Mouse (Mus musculus) myocyte (in vitro differentiated cells): Measurements from ENCODE around the gene Adck2. TPM values are rescaled to one million over a fixed set of nuclear protein-coding genes. Genes with fewer than 3 reads are reported as not detected.

ENCODE experiments used
- H3K27me3 ChIP-seq: one replicate; pipeline ENCODE4 v1.6.1; 2011; ENCODE audit not compliant: control insufficient read depth, insufficient read depth, insufficient read length
- H3K36me3 ChIP-seq: one replicate; pipeline ENCODE4 v1.6.1; 2011; ENCODE audit not compliant: control insufficient read depth, insufficient read depth
- H3K4me2 ChIP-seq: one replicate; pipeline ENCODE4 v1.6.1; 2011; ENCODE audit warnings: low read depth, control low read depth
- H3K4me3 ChIP-seq: one replicate; pipeline ENCODE4 v1.5.1; 2011; ENCODE audit warnings: mild to moderate bottlenecking, control low read depth, moderate library complexity
- H3K79me2 ChIP-seq: one replicate; pipeline ENCODE4 v1.6.1; 2011; ENCODE audit not compliant: control insufficient read depth, insufficient read depth
- H3ac ChIP-seq: one replicate; pipeline ENCODE4 v1.6.1; 2011; ENCODE audit not compliant: control insufficient read depth, insufficient read length
- CEBPB ChIP-seq: IDR thresholded peaks from 2 replicates; pipeline ENCODE4 v1.6.1; 2011; ENCODE audit warnings: mild to moderate bottlenecking, moderate library complexity; ENCODE audit not compliant: poor library complexity, insufficient read depth, severe bottlenecking
- E2F4 ChIP-seq: IDR thresholded peaks from one replicate; pipeline ENCODE4 v1.6.1; 2011; ENCODE audit warnings: mild to moderate bottlenecking, control low read depth, moderate library complexity; ENCODE audit not compliant: insufficient read depth
- MAX ChIP-seq: IDR thresholded peaks from one replicate; pipeline ENCODE4 v1.6.1; 2011; ENCODE audit warnings: low read depth, mild to moderate bottlenecking, control low read depth
- MYOD1 ChIP-seq, 3 experiments: IDR thresholded peaks; one replicate each; pipeline ENCODE4 v1.6.1; 2011; ENCODE audit warnings: control low read depth in 2 of 3, low read depth in 2 of 3, mild to moderate bottlenecking in 2 of 3, moderate library complexity in 1 of 3; ENCODE audit not compliant: insufficient read length in 2 of 3, control insufficient read depth in 1 of 3
- MYOG ChIP-seq, 3 experiments: IDR thresholded peaks; one replicate each; pipeline ENCODE4 v1.6.1; 2011; ENCODE audit warnings: control low read depth in 2 of 3, low read depth in 2 of 3, mild to moderate bottlenecking in 2 of 3; ENCODE audit not compliant: insufficient read length in 2 of 3, control insufficient read depth in 1 of 3, insufficient read depth in 1 of 3
- POLR2A ChIP-seq: IDR thresholded peaks from one replicate; pipeline ENCODE4 v1.6.1; 2011; ENCODE audit warnings: low read depth, mild to moderate bottlenecking, control low read depth, moderate library complexity; ENCODE audit not compliant: insufficient read length
- POLR2AphosphoS2 ChIP-seq: IDR thresholded peaks from one replicate; pipeline ENCODE4 v1.6.1; 2011; ENCODE audit warnings: low read depth, control low read depth; ENCODE audit not compliant: insufficient read length
- REST ChIP-seq: IDR thresholded peaks from one replicate; pipeline ENCODE4 v1.6.1; 2011; ENCODE audit warnings: mild to moderate bottlenecking, control low read depth, moderate library complexity; ENCODE audit not compliant: insufficient read depth, insufficient read length
- SRF ChIP-seq: IDR thresholded peaks from one replicate; pipeline ENCODE4 v1.6.1; 2011; ENCODE audit warnings: low read depth; ENCODE audit not compliant: control insufficient read depth, insufficient read length
- TCF12 ChIP-seq: IDR thresholded peaks from one replicate; pipeline ENCODE4 v1.6.1; 2011; ENCODE audit warnings: mild to moderate bottlenecking, control low read depth; ENCODE audit not compliant: poor library complexity, insufficient read depth, severe bottlenecking
- TCF3 ChIP-seq: IDR thresholded peaks from one replicate; pipeline ENCODE4 v1.6.1; 2011; ENCODE audit warnings: low read depth, control low read depth; ENCODE audit not compliant: insufficient read length
- USF1 ChIP-seq: IDR thresholded peaks from one replicate; pipeline ENCODE4 v1.6.1; 2011; ENCODE audit warnings: low read depth, mild to moderate bottlenecking, control low read depth, moderate library complexity
- polyA plus RNA-seq: library from polyadenylated mRNA; unstranded; fragments of >200 nt; fragmentation: generic; extraction: Trizol; gene quantifications from one replicate; pipeline ENCODE4 v1.2.1, GENCODE M21; 2012; ENCODE audit warnings: missing spikeins

Gene Adck2
- polyA plus RNA-seq, 1 experiment, result 11.0 TPM

DNA sequence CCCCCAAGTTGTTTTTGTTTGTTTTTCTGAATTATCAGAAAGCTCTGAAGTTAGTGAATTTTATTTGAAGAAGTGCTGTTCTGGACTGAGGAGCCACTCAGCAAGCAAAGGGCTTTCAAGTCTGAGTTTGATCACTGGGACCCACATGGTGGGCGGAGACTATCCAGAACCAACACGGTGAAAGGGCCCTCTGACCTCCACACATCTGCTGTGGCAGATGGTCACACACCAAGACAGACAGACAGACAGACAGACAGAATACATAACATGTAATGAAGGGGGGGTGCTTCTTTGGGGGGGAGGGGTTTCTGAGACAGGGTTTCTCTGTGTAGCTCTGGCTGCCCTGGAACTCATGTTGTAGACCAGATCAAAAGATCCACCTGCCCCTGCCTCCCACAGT, 33.1 kb upstream of the Adck2 start:
- H3K4me2 ChIP-seq, result no peak overlapping the region

DNA sequence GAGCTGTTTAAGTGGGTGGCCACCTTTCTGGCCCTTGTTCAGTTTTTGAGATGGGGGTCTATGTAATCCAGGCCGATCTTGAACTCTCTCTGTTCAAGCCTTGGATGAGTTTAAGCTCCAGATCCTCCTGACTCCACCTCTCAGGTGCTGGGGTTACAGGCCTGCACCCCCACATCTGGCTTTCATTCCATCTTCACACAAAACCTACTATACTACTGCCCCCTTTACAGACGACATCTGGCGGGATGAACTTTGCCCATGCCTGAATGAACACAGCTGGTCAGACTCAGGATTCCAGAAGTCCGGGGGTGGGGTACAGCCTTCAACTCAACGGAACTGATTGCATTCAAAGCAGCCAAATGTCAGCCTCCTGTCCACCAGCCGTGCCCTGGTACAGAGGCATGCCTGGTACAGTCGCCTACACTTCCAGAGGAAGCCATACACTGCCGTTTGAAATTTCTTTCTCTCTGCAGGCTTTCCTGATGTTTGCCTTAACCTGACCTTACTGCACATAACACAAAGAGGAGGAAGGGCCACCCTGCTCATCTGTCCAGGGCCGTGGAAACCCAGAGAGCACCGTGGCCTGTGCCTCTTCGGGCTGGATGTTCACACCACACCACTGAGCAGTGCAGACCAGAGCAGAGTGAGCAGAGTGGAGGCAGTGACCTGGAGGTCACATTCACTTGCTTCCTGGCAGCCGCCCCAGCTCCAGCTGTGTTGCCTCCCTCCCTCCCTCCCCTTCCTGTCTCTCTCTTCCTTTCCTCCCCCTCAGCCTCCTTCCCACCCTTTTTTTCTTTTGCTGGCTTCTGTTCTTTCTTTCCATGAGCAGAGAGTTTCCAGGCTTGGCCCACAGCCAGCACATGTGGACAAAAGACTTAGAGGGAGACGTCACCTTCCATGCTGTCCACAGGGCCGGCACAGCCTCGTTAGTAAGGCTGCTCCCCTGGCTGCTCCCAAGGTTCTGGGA, 30.8 kb upstream of the Adck2 start:
- H3K4me3 ChIP-seq, result no peak overlapping the region
- H3K79me2 ChIP-seq, result no peaks in the 10 kb centered on the region
- H3K4me2 ChIP-seq, result peak overlapping the region; percentile 43
- peak in 1 of 3 experiments; percentile 10 for TF ChIP-seq MYOG (IDR thresholded peaks at IDR 0.05; ENCODE audit: control insufficient read depth in 1 of 3, insufficient read depth in 1 of 3, insufficient read length in 2 of 3, low read depth in 2 of 3)
- TF ChIP-seq MYOD1 (IDR thresholded peaks at IDR 0.05; ENCODE audit: control insufficient read depth in 1 of 3, insufficient read length in 2 of 3, low read depth in 2 of 3), result peak in 1 of 3 experiments; percentile 7
- no peak for TF ChIP-seq POLR2A
- TF ChIP-seq USF1, result no peak
- no peaks in the 10 kb centered on the region for H3K27me3 ChIP-seq
- H3ac ChIP-seq, result no peak overlapping the region
- H3K36me3 ChIP-seq, result no peaks in the 10 kb centered on the region

More for the DNA sequence above, 33.1 kb upstream of the Adck2 start:
- TF ChIP-seq MAX (no peak), TCF3 (no peak), REST (no peak), SRF (no peak), USF1 (no peak), MYOG (IDR thresholded peaks at IDR 0.05; ENCODE audit: control insufficient read depth in 1 of 3, insufficient read depth in 1 of 3, insufficient read length in 2 of 3, low read depth in 2 of 3) (no peak), E2F4 (no peak), POLR2A (no peak), MYOD1 (IDR thresholded peaks at IDR 0.05; ENCODE audit: control insufficient read depth in 1 of 3, insufficient read length in 2 of 3, low read depth in 2 of 3) (no peak), POLR2AphosphoS2 (no peak), CEBPB (no peak), TCF12 (no peak)
- no peaks in the 10 kb centered on the region for H3K79me2 ChIP-seq
- no peak overlapping the region for H3ac ChIP-seq
- no peaks in the 10 kb centered on the region for H3K27me3 ChIP-seq
- H3K36me3 ChIP-seq, result no peaks in the 10 kb centered on the region
- no peak overlapping the region for H3K4me3 ChIP-seq

DNA sequence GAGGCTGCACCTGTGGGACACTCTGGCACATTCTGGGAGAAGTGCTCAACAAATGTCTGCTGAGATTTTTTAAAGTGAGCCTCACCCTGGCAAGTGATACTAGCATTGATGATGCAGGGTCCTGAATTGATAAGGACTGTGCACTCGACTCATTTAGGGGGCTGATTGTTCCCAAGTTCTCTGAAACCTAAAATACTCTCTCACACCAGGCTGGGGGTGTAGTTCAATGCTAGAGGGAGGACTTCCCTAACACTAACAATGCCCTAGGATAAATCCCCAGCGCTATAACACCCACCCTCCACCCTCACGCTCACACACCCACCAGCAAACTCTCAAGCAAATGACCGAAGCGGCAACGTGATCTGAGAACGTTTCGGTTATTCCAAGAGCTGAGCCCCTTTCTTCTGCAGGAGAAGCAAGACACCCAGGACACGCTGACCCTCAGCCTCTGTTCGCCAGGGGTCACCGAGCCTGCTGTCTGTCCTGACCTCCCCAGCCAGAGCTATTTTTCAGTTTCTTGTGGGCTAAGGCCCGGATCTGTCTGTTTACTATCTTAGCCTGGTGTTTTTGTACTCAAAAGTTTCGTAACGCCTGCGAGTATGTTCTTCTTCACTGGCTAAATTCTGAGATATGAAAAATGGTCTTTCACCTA, 29.8 kb upstream of the Adck2 start:
- H3K36me3 ChIP-seq, result no peaks in the 10 kb centered on the region
- H3K79me2 ChIP-seq, result no peaks in the 10 kb centered on the region
- no peak for TF ChIP-seq POLR2AphosphoS2
- no peak for TF ChIP-seq CEBPB
- no peak for TF ChIP-seq E2F4
- TF ChIP-seq SRF, result no peak
- no peak for TF ChIP-seq POLR2A
- TF ChIP-seq MAX, result no peak
- no peak for TF ChIP-seq USF1
- H3K4me2 ChIP-seq, result no peak overlapping the region
- no peaks in the 10 kb centered on the region for H3K27me3 ChIP-seq
- no peak overlapping the region for H3K4me3 ChIP-seq
- H3ac ChIP-seq, result no peak overlapping the region

DNA sequence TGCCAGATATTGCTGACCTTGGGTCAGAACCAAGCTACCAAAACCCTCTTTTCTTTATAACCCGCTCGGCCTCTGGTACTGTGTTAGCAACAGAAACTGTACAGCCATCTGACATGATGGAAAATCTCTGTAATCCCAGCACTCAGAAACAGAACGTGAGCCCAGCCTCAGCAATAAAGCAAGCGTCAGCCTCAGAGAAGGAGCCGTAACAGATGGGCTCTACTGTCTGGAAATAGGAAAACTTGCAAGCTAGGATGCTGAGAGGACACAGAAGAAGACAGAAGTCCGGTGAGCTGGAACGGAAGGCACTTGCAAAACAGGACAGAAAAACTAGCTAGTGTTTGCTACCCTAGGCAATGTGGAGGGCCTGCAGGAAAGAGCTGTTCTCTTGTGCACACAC, 28.2 kb upstream of the Adck2 start:
- no peaks in the 10 kb centered on the region for H3K36me3 ChIP-seq
- no peaks in the 10 kb centered on the region for H3K27me3 ChIP-seq
- no peak overlapping the region for H3K4me3 ChIP-seq
- TF ChIP-seq POLR2A (no peak), TCF12 (no peak), POLR2AphosphoS2 (no peak), E2F4 (no peak), TCF3 (no peak), MYOD1 (IDR thresholded peaks at IDR 0.05; ENCODE audit: control insufficient read depth in 1 of 3, insufficient read length in 2 of 3, low read depth in 2 of 3) (no peak), USF1 (no peak), MAX (no peak), CEBPB (no peak), REST (no peak), SRF (no peak), MYOG (IDR thresholded peaks at IDR 0.05; ENCODE audit: control insufficient read depth in 1 of 3, insufficient read depth in 1 of 3, insufficient read length in 2 of 3, low read depth in 2 of 3) (no peak)
- H3ac ChIP-seq, result no peak overlapping the region
- no peaks in the 10 kb centered on the region for H3K79me2 ChIP-seq
- H3K4me2 ChIP-seq, result no peak overlapping the region
